Mouse (Mus musculus): ENCODE measurements around the gene Gm11077.

GRCm38 (mm10) chr6:140750371-140751080 is 21.4 kb downstream of the Gm11077 start:
- TF ChIP-seq CTCF (IDR thresholded peaks at IDR 0.05; ENCODE audit: low read depth), result no peak
- no peak for TF ChIP-seq EP300 (optimal IDR thresholded peaks at IDR 0.05)

Data from stomach, postnatal 0 days (tissue).